Mouse (Mus musculus): ENCODE data around the gene Olfr1307.

Gene Olfr1307

DNA sequence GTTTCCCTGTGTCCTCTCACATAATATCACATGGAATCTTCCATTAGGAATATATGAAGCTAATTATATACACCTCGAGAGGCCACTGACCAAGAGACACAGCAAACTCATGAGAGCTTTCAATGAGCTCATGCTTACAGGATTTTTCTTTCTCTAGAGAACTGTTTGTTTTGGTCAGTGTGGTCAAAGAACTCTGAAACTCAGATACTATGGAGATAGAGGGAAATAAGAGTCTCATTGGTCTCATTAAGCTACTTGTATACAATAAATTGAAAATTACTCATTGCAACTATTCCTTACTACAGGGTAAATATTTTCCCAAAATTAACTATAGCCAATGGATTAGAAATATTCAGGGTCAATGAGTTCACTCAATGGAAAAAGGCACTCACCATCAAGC, at the start of gene Olfr1307:
Gene Olfr1307 (minus strand): TSS at position 101 of the 400 bp plus-strand sequence.
- DNase-seq (ENCODE audit: low spot score) = no peak

DNA sequence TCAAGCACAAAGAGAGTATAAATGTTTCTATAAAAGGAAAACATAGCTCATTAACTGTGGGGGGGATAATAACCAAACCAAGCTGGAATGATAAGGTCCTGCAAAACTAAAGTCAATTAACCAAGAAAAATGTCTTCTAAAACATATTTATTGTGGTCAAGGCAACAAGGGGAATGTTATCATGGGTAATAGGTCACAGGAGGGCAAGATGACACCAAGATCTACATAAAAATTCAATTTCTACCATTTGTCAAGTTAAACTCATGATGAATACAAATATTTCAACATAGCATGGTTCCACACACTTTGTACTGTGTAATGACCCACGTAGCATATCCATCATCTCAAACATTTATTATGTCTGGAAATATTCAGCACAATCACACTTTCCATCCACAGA, 40.9 kb upstream of the Olfr1307 start, which contains the start of gene Olfr1309:
Gene Olfr1309 (minus strand): TSS at position 101 of the 400 bp plus-strand sequence.
- DNase-seq (ENCODE audit: low spot score) = no peak

DNA sequence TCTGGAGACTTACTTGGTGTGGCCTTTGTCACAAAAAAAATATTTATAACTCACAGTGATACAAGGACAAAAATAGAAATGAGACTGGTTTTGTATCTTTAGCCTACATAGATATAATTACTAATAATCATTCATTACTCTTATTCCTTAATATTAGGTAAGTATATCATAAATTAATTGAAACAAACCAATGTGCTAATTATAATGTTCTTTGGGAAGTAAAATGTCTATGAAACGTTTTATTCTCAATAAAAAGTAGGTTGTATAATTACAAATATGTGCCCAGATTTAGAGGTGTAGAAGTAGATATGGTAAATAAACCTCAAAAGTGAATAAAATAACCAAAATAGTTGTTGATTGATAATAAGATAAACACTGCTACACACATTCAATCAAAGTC, 15.6 kb upstream of the Olfr1307 start, which contains the start of gene Olfr1308:
Gene Olfr1308 (minus strand): TSS at position 101 of the 400 bp plus-strand sequence.
- no peak for DNase-seq (ENCODE audit: low spot score)

DNA sequence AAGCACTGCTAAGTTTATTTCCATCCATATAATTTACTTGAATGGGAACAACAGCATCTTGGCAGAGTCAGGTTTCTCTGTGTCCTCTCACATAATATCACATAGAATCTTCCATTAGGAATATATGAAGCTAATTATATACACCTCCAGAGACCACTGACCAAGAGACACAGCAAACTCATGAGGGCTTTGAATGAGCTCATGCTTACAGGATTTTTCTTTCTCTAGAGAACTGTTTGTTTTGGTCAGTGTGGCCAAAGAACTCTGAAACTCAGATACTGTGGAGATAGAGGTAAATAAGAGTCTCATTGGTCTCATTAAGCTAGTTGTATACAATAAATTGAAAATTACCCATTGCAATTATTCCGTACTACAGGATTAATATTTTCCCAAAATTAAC, 33.1 kb downstream of the Olfr1307 start, which contains the start of gene Olfr1306:
Gene Olfr1306 (minus strand): TSS at position 101 of the 400 bp plus-strand sequence.
- no peak for DNase-seq (ENCODE audit: low spot score)

All from ovary, postnatal 10 days (tissue).